Mouse (Mus musculus): ENCODE data around the gene Ccl17. TPM values are rescaled to one million over a fixed set of nuclear protein-coding genes. Genes with fewer than 3 reads are reported as not detected.

Ccl17 gene
- total RNA-seq, 2 experiments from 2014 or later = 1.4 TPM; not detected in 1

DNA sequence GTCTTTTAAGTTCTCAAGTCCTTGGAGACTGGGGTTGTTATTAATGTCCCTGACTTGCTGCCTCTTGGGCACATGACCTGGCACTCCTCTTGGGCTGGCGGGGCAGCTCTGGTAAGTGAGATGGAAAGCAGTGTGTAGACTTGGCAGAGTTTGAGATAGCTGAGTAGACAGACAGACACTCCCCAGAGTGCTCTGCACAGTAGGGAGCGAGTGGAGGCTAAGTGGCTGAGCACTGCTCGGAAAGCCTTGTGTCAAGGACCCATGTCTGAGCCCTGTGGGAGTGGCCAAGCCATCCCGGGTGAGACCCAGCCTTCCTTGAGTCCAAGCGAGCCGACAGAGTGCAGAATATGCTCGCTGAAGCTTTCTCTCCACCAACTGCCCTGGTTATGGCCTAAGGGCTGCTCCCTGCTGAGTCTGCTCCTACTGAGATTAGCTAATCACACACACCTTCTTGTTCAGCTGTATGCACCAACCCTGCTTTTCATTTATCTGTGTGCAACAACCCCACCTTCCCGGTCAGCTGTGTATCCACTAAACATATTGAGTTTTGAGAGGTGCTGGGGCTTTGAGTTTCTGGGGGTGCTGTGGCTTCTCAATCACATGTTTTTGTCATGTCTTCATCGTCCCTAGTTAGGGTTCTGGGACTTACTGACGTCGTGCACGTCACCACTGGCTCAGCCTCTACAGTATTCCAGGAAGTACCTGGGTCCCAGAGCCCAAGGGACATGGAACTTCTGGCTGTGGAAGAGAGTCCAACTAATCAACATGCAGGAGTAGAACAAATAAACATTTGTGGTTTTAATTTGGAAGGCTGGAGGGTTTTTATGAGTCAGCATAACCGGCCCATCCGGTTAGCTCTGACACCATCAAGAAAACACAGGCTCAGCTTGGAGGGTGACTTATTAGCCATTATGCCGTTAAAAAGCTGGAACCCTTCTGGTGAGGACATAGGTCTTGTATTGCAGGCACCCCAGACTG lies 22.4 kb upstream of the Ccl17 start:
- ATAC-seq (ENCODE audit: poor library complexity, severe bottlenecking) = peak; percentile 46; the same call in 1 of the 2 replicates

DNA sequence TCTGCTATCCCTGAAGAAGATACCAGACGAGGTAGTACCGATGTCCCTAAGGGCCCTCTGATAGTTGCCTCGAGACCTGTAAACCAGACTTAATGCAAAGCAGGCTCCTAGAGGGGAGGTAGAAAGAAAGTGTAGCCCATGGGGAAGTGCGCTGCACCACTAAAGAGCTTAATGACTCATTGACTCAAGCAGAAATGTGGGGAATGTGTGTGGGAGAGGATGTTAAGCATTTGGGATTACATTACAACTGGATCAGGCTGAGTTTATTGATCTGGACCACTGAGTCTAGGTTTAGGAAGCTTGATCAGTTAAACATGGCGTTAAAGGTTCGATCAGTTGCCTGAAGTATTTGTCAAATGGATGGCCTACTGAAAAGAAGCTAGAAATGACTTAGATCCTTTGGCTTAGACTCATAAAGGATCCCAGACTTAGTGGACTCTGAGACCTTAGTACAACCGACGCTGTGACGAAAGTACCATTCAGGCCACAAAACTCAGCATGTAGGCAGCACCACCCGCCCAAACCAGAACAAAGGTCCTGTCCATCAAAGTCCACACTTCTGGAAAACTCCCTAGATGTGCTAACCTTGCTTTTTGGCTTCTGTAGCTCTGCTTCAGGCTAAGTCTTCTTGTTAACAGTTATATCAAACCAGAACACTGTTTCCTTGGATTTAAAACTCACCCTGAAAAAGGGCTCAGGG lies 20.8 kb upstream of the Ccl17 start:
- no peak for ATAC-seq (ENCODE audit: poor library complexity, severe bottlenecking)

DNA sequence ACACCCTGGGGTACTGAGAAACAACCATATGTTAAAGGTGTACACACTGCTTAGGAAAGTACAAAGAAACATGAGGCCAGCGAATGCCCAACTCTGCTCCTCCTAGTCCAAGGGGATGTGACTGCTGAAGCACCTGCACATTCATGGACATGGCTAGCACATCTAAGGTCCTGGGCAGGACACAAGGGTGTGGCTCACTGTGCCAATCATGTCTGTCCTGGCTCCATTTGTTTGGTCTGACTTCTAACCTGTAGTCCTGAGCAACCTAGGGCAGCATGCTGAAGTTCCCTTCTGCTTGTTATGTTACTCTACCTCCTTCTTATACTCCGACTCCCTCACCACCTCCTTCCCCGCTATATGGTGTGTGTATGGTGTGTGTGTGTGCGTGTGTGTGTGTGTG lies 15.9 kb upstream of the Ccl17 start:
- no peak for ATAC-seq (ENCODE audit: poor library complexity, severe bottlenecking)

DNA sequence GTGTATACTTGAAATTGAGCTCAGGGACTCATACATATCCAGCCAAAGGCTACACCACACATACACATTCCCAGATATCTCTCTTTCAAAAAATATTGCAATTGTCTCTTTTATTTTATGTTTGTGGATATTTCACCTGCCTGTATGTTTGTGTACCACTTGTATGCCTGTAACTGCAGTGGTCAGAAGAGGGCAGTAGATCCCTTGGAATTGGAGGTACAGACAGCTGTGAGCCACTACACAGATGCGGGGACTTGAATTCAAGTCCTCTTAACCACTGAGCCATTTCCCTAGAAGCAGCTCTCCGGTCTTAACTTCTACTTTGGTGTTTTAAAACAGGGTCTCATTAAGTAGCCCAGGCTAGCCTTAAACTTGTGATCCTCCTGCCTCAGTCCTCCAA lies 15.5 kb upstream of the Ccl17 start:
- ATAC-seq (ENCODE audit: poor library complexity, severe bottlenecking) = no peak

DNA sequence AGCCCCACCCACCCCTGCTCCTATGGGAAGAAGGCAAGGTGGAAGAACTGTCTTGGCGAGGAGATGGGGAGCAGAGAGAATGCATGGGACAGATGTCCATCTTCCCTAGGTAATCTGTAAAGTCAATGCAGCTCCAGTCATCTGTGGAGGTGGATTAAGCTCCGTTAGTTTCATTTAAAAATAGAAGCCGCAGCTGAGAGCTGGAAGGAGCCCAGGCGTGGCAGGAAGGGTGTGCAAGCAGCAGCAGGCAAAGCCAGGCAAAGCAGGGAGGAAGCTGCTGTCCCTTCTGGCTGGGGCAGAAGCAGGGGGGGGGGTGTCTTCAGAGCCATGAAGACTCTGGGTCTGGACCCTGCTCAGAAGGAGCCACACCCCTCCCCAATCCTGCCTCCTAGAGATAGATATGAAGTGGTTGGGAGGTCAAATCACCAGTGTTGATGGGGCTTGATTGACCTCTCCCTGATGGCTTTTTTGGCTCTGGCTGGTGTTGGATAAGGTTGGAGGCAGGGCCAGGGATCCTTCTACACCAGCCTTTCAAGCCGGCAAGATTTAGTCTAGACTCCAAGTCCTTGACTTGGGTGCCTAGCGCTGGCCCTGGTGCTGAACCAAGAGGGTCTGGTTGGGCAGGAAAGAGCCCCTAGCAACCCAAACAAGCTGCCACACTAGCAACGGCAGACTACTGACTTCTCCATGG lies 9.8 kb upstream of the Ccl17 start:
- no peak for ATAC-seq (ENCODE audit: poor library complexity, severe bottlenecking)

DNA sequence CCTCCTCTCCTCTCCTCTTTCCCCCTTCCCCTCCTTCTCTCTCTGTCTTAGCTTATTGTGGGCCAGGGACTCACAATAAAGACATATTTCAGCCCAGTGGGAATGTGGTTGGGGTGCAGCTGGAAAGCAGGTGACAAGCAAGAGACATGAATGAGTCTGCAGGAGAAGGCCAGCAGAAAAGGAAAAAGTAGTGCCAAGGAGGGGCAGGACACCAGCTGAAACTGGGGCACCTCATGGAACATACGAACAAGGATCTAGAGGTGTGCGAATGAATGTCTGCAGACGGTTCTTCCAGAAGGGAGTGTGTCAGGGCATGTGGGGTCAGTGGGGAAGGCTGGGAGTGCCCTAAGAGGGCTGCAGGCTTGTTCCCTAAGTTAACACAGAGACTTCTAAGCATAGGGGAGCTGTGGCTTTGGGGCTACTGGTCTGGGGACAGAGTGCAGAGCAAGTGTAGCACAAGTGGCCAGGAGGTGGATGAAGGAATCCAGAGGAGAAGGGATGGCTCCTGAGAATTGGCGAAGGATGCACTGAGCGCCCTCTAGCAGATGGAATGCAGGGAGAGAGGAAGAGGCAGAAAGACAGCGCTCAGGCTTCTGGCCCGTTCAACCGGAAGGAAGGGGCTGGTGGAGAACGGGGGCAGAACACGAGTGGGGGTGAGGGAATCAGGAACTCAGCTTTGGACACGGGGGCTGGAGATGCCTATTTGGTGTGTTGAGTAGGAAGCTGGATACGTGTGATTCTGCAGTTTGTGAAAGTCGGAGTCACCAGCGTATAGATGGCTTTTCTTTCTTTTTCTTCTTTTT lies 8.8 kb upstream of the Ccl17 start:
- no peak for ATAC-seq (ENCODE audit: poor library complexity, severe bottlenecking)

DNA sequence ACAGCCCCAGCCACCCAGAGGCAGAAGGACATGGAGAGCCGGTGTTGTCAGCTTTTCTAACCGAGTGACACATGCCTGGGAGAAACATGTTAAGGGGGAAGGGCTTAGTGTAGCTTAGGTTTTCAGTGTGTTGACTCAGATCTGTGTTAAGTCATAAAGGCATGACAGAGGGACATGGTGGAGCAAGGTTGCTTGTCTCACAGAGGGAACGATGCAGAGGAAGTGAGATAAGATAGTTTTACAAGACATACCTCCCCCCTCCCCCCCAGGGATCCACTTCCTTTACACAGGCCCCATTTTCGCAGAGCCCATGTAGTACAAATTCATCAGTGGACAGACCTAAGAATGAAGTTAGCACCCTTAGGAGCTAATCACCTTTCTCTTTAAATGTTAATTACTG lies 7.9 kb upstream of the Ccl17 start:
- peak; percentile 75 for ATAC-seq (ENCODE audit: poor library complexity, severe bottlenecking)

DNA sequence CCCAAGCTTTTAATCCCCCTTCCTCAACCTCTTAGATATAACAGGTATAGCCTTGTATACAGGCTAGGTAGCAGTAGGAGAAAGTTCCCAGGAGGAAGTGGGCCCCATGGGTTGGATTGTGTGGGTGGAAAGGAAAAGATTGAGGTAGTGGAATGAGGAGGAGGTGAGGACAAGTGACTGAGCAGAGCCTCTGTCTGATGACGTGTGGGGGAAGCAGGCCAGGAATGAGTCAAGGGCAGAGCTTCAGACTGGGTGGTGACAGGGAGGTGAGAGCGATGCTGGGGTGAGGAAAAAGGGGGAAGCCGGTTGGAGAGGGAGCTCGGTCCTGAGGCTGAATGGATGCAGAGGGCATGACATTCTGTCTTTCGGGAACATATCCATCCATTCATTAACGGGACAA lies 6.7 kb upstream of the Ccl17 start:
- ATAC-seq (ENCODE audit: poor library complexity, severe bottlenecking) = no peak

DNA sequence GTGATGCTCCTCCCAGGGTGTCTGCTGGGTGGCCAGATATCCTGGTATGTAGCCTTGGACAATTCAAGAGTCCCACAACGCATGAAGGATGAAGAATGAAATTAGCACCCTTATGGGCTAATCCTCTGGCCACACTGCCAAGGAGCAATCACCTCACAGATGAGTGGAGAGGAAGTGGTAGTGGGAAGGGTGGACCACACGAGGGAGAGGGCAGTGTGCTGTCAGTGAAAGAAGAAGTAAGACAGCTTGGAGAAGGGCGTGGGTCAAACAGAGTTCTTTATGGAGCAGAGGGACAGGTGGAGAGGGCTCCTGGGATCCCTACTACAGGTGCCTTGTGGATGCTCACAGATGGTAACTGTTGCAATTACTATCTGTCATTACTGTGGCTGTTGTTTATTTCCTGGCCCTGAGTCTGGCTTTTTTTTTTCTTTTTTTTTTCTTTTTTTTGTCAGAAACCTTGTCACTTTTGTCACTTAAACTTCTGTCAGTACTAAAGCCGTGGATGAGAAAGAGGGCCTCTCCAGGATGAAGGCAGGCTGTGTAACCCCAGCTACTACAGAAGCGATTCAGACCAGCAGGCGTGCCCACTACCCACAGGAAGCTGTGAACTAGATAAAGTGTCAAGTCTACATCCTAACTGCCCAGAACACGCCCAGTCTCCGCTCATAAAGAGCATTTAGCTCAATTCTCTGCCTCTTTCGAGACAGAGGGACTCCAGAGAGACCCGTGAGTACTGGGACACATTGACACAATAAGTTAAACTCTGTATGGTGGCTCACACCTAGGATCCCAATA lies 5.5 kb upstream of the Ccl17 start:
- peak; percentile 75 for ATAC-seq (ENCODE audit: poor library complexity, severe bottlenecking)

DNA sequence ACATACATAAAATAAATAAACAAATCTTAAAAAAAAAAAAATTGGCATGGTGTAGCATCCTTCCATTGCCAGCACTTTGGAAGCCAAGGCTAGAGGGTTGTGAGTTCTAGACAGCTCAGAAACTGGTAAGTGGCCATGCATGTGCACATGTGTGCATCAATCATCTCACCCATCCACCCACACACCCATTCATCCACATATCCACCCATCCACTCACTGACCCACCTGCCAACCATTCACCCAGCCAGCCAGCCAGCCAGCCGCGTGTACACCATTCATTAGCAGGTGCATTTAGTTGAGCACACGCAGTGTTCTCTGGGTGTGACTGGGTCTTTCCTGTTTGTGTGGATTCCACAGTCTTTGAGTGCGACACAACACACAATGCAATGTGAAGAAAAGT lies 4.4 kb upstream of the Ccl17 start:
- no peak for ATAC-seq (ENCODE audit: poor library complexity, severe bottlenecking)

DNA sequence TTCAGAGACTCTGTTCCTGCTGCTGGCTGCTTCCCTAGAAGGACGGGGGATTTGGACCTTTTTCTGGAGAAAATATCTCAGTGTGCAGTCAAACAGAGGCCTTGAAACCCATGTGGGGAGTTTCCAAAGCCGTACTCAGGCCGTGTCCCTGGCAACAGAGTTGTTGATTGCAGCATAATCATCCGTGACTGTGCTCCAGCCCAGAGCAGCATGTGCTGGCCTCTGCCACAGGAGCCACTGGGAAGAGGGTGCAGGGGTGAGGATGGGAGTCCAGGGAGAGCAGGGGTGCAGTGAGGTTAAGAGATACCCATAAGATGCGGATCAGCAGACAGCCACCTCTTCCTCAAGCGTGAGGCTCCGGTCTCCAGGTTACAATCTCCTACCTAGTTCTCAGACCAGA lies 2.7 kb upstream of the Ccl17 start:
- no peak for ATAC-seq (ENCODE audit: poor library complexity, severe bottlenecking)

DNA sequence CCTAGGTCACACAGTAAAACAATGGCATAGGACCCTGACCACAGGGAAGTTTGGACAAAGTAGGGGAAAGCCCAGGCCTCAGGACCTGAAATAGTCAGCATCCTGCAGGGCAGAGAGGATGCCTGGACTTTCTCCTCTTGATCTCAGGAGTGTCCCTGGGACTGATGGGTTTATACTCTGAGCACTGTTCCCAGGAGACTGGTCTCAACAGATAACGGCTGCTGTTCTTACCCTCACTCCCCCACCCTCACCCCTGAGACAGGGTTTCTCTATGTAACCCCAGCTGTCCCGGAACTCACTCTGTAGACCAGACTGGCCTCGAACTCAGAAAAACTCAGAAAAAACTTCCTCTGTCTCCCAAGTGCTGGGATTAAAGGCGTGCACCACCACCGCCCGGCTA lies 1.9 kb upstream of the Ccl17 start:
- ATAC-seq (ENCODE audit: poor library complexity, severe bottlenecking) = no peak

DNA sequence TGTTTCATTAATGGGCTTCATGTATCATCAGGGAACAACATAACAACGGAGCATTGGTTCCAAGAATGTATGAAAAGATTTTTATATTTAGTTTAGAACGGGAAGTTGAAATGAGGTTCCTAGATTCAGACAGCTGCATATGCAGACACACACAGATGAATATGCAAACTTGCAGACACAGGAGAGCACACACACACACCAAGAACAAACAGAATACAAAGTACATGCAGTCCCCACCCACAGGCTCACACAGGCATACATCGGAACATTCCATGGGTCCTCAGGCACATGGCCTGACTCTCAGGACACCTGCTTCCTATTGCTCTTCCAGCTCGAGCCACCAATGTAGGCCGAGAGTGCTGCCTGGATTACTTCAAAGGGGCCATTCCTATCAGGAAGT lies 602 bp downstream of the Ccl17 start:
- ATAC-seq (ENCODE audit: poor library complexity, severe bottlenecking) = no peak

DNA sequence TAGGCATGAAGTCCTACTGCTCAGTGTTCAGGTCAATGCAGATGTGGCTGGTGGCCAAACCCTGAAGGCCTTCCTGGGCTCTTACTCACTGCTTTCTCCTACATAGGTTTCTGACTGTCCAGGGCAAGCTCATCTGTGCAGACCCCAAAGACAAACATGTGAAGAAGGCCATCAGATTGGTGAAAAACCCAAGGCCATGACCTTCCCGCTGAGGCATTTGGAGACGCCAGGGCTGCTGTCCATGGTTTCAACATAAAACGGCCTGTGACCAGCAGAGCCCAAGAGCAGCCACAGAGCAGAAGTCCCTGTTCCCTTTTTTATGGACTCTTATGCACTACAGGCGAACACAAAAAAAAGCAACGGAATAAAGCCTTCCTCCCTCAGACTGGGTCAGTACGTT lies 1.4 kb downstream of the Ccl17 start:
- peak; percentile 79 for ATAC-seq (ENCODE audit: poor library complexity, severe bottlenecking)

DNA sequence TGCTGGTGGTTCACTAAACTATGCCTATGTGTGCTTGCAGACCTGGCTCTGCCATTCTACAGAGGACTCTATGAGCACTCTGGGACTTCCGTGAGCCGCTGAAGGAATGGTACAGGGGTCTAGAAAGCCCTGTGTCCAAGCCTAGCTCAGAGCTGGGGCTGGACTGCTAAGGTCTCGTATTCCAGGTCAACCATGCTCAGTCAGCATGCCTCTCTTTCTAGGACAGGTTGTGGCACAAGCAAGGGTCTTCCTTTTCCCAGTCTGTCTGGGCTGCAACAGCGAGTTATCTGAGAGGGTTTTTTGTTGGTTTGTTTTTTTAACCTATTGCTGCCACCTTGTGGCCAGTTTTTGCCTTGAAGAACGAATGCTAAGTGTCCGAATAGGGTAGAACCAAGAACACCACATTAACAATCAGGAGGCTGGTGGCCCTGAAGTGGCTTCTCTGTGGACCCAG lies 2.4 kb downstream of the Ccl17 start:
- ATAC-seq (ENCODE audit: poor library complexity, severe bottlenecking) = peak; percentile 73

DNA sequence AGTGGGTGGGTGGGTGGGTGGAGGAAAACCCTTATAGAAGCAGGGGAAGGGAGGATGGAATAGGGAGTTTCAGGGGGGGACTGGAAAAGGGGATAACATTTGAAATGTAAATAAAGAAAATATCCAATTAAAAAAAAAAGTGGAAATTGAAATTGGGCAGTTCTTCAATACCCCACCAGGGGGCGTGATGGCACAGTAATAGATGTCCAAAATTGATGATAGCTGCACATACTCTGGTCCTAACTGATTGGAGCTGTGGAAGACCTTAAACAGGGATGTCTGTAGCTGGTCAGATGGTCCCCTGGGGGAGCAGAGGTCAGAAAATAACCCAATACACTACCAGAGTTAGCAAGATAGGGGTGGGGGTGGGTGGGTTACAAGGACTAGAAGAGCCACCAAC lies 4.3 kb downstream of the Ccl17 start:
- ATAC-seq (ENCODE audit: poor library complexity, severe bottlenecking) = no peak

DNA sequence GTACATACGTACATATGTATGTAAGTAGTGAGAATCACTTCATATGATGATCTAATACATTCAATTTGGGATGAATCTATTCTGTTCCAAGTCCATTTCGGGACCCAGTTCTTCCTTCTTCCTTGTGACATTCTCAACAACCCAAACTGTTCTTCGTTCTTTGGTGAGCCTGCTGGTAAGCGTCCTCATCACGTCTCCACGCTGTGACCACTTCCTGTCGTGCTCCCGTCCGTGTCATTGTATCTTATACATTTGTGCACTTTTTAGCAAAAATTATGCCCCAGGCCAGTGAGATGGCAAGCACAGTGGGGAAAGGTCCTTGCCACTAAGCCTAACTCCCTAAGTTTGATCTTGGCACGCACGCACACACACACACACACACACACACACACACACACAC lies 7.7 kb downstream of the Ccl17 start:
- ATAC-seq (ENCODE audit: poor library complexity, severe bottlenecking) = no peak

DNA sequence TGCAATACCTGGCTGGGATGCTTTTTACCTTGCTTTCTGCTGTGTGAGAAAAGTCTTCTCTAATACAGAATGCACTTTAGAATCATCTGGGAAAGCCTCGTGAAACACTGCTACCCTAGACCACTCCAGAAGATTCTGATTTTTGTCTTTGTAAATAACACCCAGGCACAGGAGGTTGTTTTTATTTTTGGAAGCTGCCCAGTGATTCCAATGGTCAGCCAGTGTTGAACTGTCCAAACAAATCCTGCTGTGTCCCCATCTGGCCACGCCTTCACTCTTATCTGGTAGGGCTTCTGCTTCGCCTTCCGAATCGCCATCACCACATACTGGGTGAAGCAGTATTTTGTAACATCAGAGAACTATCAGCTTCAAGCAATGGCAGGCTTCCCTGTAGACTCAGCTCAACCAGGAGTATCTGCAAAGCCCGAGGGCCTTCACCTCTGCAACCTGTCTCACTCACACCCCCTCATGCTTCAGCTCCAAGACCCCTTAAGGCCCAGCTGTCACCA lies 9.5 kb downstream of the Ccl17 start:
- no peak for ATAC-seq (ENCODE audit: poor library complexity, severe bottlenecking)

DNA sequence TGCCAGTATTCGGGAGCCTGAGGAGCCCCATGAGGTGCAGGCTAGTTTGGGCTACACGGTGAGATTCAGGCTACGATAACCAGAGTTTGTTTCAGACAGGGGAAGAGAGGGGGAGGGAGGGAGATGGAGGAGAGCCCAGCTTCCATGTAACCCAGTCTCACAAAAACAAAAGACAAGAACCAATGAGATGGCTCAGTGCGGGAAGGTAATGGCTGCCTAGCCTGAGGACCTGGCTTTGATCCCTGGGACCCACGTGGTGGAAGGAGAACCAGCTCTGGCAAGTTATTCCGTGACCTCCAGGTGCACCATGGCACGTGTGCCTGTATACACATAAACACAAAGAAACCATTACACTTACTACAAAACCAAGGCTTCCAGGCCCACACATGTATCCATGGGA lies 10.3 kb downstream of the Ccl17 start:
- ATAC-seq (ENCODE audit: poor library complexity, severe bottlenecking) = no peak

DNA sequence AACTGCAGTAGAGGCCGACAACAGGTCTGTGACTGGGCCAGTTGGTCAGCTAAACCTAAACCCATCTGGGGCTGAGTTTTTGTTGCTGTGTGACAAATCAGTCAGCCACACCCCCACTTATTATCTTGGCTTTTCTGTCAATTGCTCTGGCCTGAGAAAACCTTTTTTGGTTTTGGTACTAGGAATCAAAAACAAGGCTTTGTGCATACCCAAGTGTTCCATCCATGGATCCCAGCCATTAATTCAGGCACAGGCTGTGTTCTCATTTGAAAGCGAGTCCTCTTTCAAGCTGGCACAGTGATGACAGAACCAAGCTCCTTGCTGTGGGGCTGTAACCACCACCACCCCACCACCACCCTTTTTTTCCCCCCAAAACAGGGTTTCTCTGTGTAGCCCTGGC lies 11.1 kb downstream of the Ccl17 start:
- ATAC-seq (ENCODE audit: poor library complexity, severe bottlenecking) = no peak
